Mouse (Mus musculus): ENCODE data around the gene Adgra3.

- TF ChIP-seq EP300 (IDR thresholded peaks at IDR 0.05; ENCODE audit: low read length) (no peak), POLR2A (IDR thresholded peaks at IDR 0.05; ENCODE audit: low read depth, low read length) (no peak), UBTF (IDR thresholded peaks at IDR 0.05; ENCODE audit: low read depth, low read length) (no peak), TBP (conservative IDR thresholded peaks at IDR 0.05; ENCODE audit: low read depth, low read length) (no peak), MEF2A (IDR thresholded peaks at IDR 0.05; ENCODE audit: borderline replicate concordance, low read depth, low read length) (no peak), ZKSCAN1 (IDR thresholded peaks at IDR 0.05; ENCODE audit: borderline replicate concordance, low read depth, low read length) (no peak), ZNF384 (IDR thresholded peaks at IDR 0.05; ENCODE audit: low read depth, low read length) (no peak), ELF1 (IDR thresholded peaks at IDR 0.05; ENCODE audit: low read depth, low read length) (no peak), CTCF (conservative IDR thresholded peaks at IDR 0.05 in 1 of 2, IDR thresholded peaks at IDR 0.05 in 1 of 2; ENCODE audit: low read depth in 2 of 2, low read length in 2 of 2) (no peak), TCF12 (IDR thresholded peaks at IDR 0.05; ENCODE audit: low read depth, low read length) (no peak), MAZ (IDR thresholded peaks at IDR 0.05; ENCODE audit: low read depth, low read length) (no peak), NELFE (IDR thresholded peaks at IDR 0.05; ENCODE audit: low read depth, low read length) (no peak), MXI1 (IDR thresholded peaks at IDR 0.05; ENCODE audit: low read depth, low read length) (no peak)
Observed at GRCm38 (mm10) chr5:50034900-50035514, 23.8 kb downstream of the Adgra3 start.
